Mouse (Mus musculus) lung, adult 2 months (tissue): ENCODE results near the gene Pskh1. TPM values are rescaled to one million over a fixed set of nuclear protein-coding genes. Genes with fewer than 3 reads are reported as not detected.

Experiments used
- DNase-seq: peaks from one replicate; pipeline ENCODE4 v3.0.0; 2022
- H3K4me1 ChIP-seq: fragments of 200-500 bp; 2 replicates; pipeline ENCODE4 v1.6.1; 2011; ENCODE audit warnings: low read length; ENCODE audit not compliant: control insufficient read depth, insufficient read depth
- H3K4me3 ChIP-seq: fragments of 200-500 bp; replicated peaks from 2 replicates; pipeline ENCODE3; 2011; ENCODE audit warnings: low read depth, mild to moderate bottlenecking, control low read depth, low read length; ENCODE audit errors: extremely low read depth
- CTCF ChIP-seq: fragments of 200-500 bp; IDR thresholded peaks from 2 replicates; pipeline ENCODE4 v1.5.1; 2011; ENCODE audit warnings: mild to moderate bottlenecking, low read length, control low read depth; ENCODE audit not compliant: insufficient read depth
- POLR2A ChIP-seq: fragments of 200-500 bp; IDR thresholded peaks from 2 replicates; pipeline ENCODE4 v1.6.1; 2011; ENCODE audit warnings: low read depth, mild to moderate bottlenecking, control low read depth, low read length, borderline replicate concordance; ENCODE audit errors: extremely low read depth
- WGBS: fragments of 180-500 bp; shearing (Covaris S2); methylation state at CpG from one replicate; pipeline ENCODE4 v1.1.7; 2018; 5-methylcytosine and 5-hydroxymethylcytosine counted together
- polyA plus RNA-seq: library from polyadenylated mRNA; depleted of rRNA; stranded (reverse); fragments of >200 nt; gene quantifications from 2 replicates; pipeline ENCODE4 v1.2.3, GENCODE M21; 2012; rRNA removed

Gene Pskh1
- 38.2 and 43.7 TPM in 2 replicates for polyA plus RNA-seq

GRCm38 (mm10) chr8:105900180-105900940, at the start of gene Pskh1:
TSS of gene Pskh1 (plus strand) at chr8:105900441.
- peaks cover 4% of the 10 kb centered on the region; the same call in 1 of the 2 replicates for H3K4me1 ChIP-seq
- peak; percentile 96 for DNase-seq
- TF ChIP-seq CTCF = no peak
- peak; percentile 51; the same call in 1 of the 2 replicates for TF ChIP-seq POLR2A
- H3K4me3 ChIP-seq = peak within 1 kb of the TSS; percentile 81
- WGBS = under 1% methylated on average over 68 of the region's 68 CpGs

GRCm38 (mm10) chr8:105850611-105851010, 49.6 kb upstream of the Pskh1 start:
- WGBS = 68% methylated on average over 7 of the region's 7 CpGs
- no peak for TF ChIP-seq CTCF
- no peak for TF ChIP-seq POLR2A
- DNase-seq = no peak
- Histone ChIP-seq H3K4me1 (peaks cover under 1% of the 10 kb centered on the region; the same call in 1 of the 2 replicates), H3K4me3 (no peak overlapping the region)

GRCm38 (mm10) chr8:105851651-105852143, 48.5 kb upstream of the Pskh1 start:
- peak; percentile 86 for DNase-seq
- H3K4me1 ChIP-seq = peaks cover 11% of the 10 kb centered on the region
- peak overlapping the region; percentile 96 for H3K4me3 ChIP-seq
- under 1% methylated on average over 34 of the region's 34 CpGs for WGBS
- TF ChIP-seq POLR2A (peak; percentile 87; the same call in 1 of the 2 replicates), CTCF (no peak)

- TF ChIP-seq POLR2A (no peak), CTCF (no peak)
- H3K4me3 ChIP-seq = no peak overlapping the region
- H3K4me1 ChIP-seq = peaks cover 11% of the 10 kb centered on the region
- WGBS = 74% methylated on average over 12 of the region's 12 CpGs
- no peak for DNase-seq
Observed at GRCm38 (mm10) chr8:105852146-105852729, 48.0 kb upstream of the Pskh1 start.

- WGBS = 85% methylated on average over 3 of the region's 3 CpGs
- Histone ChIP-seq H3K4me1 (peaks cover 13% of the 10 kb centered on the region), H3K4me3 (no peak within 1 kb of the TSS)
- no peak for TF ChIP-seq POLR2A
- TF ChIP-seq CTCF = no peak
- no peak for DNase-seq
Observed at GRCm38 (mm10) chr8:105853178-105853577, 47.1 kb upstream of the Pskh1 start, which contains the start of gene Cenpt. TSS of gene Cenpt (minus strand) at chr8:105853278.

- no peak for DNase-seq
- Histone ChIP-seq H3K4me3 (no peak overlapping the region), H3K4me1 (peaks cover 13% of the 10 kb centered on the region)
- WGBS = 29% methylated on average over 8 of the region's 8 CpGs
- TF ChIP-seq POLR2A (no peak), CTCF (0 out of 2 replicates have a peak, but pooled peaks have one; percentile 11)
Observed at GRCm38 (mm10) chr8:105854303-105854702, 45.9 kb upstream of the Pskh1 start.

GRCm38 (mm10) chr8:105854715-105855216, 45.5 kb upstream of the Pskh1 start, which contains the start of gene Thap11:
TSS of gene Thap11 (plus strand) at chr8:105855132.
- WGBS = under 1% methylated on average over 42 of the region's 43 CpGs
- peak within 1 kb of the TSS; percentile 92 for H3K4me3 ChIP-seq
- DNase-seq = peak; percentile 95
- no peak for TF ChIP-seq POLR2A
- peak; percentile 79 for TF ChIP-seq CTCF
- peaks cover 13% of the 10 kb centered on the region for H3K4me1 ChIP-seq

- no peak for DNase-seq
- Histone ChIP-seq H3K4me1 (peaks cover 13% of the 10 kb centered on the region), H3K4me3 (peak overlapping the region; percentile 92)
- WGBS = under 1% methylated on average over 71 of the region's 71 CpGs
- TF ChIP-seq POLR2A (0 out of 2 replicates have a peak, but pooled peaks have one; percentile 19), CTCF (no peak)
Observed at GRCm38 (mm10) chr8:105855248-105856167, 44.7 kb upstream of the Pskh1 start.
